Mouse (Mus musculus) C2C12 (cell line): ENCODE measurements around the gene Ccdc105.

Experiments used
- CEBPB ChIP-seq: IDR thresholded peaks from one replicate; pipeline ENCODE4 v1.6.1; 2011; ENCODE audit warnings: low read depth, mild to moderate bottlenecking, control low read depth, moderate library complexity
- CTCF ChIP-seq: IDR thresholded peaks from one replicate; pipeline ENCODE4 v1.5.1; 2011; ENCODE audit not compliant: control insufficient read depth, insufficient read depth, insufficient read length
- MYOD1 ChIP-seq: IDR thresholded peaks from one replicate; pipeline ENCODE4 v1.6.1; 2011; ENCODE audit warnings: low read depth; ENCODE audit not compliant: control insufficient read depth, insufficient read length

DNA sequence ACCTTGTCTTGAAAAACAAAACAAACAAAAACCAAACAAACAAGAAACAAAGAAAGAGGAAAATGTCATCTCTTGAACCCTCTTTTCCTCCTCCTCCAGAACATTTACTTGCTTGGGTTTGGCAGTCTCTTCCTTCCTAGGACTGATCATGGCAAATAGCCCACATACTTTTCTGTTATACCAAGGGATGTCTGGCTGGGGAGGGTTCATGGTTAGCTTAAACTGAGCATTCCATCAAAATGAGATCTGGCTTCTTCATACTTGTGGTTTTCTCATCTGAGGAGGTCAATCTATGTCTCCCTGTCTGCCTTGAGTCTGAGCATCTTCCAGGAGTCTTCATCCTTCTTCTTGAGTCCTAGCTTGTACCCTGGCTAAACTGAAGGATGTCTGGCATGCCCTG, 36.6 kb downstream of the Ccdc105 start:
- no peak for TF ChIP-seq CTCF
- TF ChIP-seq MYOD1 = no peak
- no peak for TF ChIP-seq CEBPB
